Mouse (Mus musculus) heart, embryonic 11.5 days (tissue): ENCODE measurements around the gene Ccnc. TPM values are rescaled to one million over a fixed set of nuclear protein-coding genes. Genes with fewer than 3 reads are reported as not detected.

Experiments used
- ATAC-seq: fragments of 200-750 bp; cut with Nextera tagmentation; replicated peaks from 2 replicates; pipeline ENCODE4 v1.8.0; 2017; ENCODE audit warnings: moderate library complexity; ENCODE audit not compliant: insufficient number of reproducible peaks, low FRiP score, low TSS enrichment
- H3K27ac ChIP-seq: fragments of 300-500 bp; sonication (generic); 2 replicates; pipeline ENCODE4 v1.5.1; 2014; ENCODE audit warnings: mild to moderate bottlenecking, low read depth, low read length
- H3K27me3 ChIP-seq: fragments of 300-500 bp; sonication (generic); 2 replicates; pipeline ENCODE4 v1.6.1; 2014; ENCODE audit warnings: mild to moderate bottlenecking, low read length, mixed read lengths; ENCODE audit not compliant: control insufficient read depth, insufficient read depth
- H3K36me3 ChIP-seq: fragments of 300-500 bp; sonication (generic); 2 replicates; pipeline ENCODE4 v1.6.1; 2014; ENCODE audit warnings: mild to moderate bottlenecking, low read length, moderate library complexity, mixed read lengths; ENCODE audit not compliant: control insufficient read depth, insufficient read depth
- H3K4me1 ChIP-seq: fragments of 300-500 bp; sonication (generic); 2 replicates; pipeline ENCODE4 v1.6.1; 2014; ENCODE audit warnings: low read length; ENCODE audit not compliant: control insufficient read depth, insufficient read depth
- H3K4me2 ChIP-seq: fragments of 300-500 bp; sonication (generic); 2 replicates; pipeline ENCODE4 v1.6.1; 2014; ENCODE audit warnings: mild to moderate bottlenecking, moderate library complexity
- H3K4me3 ChIP-seq: fragments of 300-500 bp; sonication (generic); 2 replicates; pipeline ENCODE4 v1.5.1; 2014; ENCODE audit warnings: low read depth, low read length
- H3K9ac ChIP-seq: fragments of 300-500 bp; sonication (generic); 2 replicates; pipeline ENCODE4 v1.6.1; 2014; ENCODE audit warnings: mild to moderate bottlenecking, low read depth, low read length, moderate library complexity
- H3K9me3 ChIP-seq: fragments of 300-500 bp; sonication (generic); replicated peaks from 2 replicates; pipeline ENCODE4 v1.6.1; 2016; ENCODE audit warnings: low read length; ENCODE audit not compliant: control insufficient read depth
- WGBS: fragments of 180-500 bp; shearing (Covaris S2); extraction: QIAGEN DNeasy Blood & Tissue Kit; methylation state at CpG from one replicate; pipeline ENCODE4 v1.1.7; 2014; ENCODE audit not compliant: insufficient replicate concordance; 5-methylcytosine and 5-hydroxymethylcytosine counted together
- polyA plus RNA-seq: library from polyadenylated mRNA; unstranded; fragments of >200 nt; fragmentation: Nextera tagmentation; extraction: Ambion mirVana; gene quantifications from 2 replicates; pipeline ENCODE4 v1.2.1, GENCODE M21; 2014

Gene Ccnc
- polyA plus RNA-seq, 1 experiment from 2014 or later: 31.0 TPM

DNA sequence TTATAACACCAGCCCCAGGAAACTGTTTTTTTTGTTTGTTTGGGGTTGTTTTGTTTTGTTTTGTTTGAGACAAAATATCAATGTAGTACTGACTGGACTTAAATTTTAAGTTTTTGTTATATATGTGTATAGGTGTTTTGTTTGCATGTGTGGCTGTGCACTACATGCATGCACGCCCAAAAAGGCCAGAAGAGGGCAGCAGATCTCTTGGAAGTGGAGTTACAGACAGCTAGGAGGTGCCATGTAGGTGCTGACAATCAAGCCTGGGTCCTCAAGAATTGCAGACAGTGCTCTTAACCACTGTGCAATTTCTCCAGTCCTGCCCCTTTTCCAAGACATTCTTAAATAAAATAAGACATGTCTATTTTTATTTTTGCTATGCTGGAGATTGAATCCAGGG, 31.4 kb downstream of the Ccnc start:
- 48% methylated on average over 1 of the region's 1 CpGs for WGBS
- no peaks in the 10 kb centered on the region for H3K4me1 ChIP-seq
- no peak overlapping the region for H3K27ac ChIP-seq
- H3K9ac ChIP-seq: no peak overlapping the region
- ATAC-seq: no peak
- no peak overlapping the region for H3K4me3 ChIP-seq
- H3K27me3 ChIP-seq: no peaks in the 10 kb centered on the region
- H3K36me3 ChIP-seq: peaks cover 5% of the 10 kb centered on the region
- H3K9me3 ChIP-seq: peaks cover 4% of the 10 kb centered on the region
- no peak overlapping the region for H3K4me2 ChIP-seq

DNA sequence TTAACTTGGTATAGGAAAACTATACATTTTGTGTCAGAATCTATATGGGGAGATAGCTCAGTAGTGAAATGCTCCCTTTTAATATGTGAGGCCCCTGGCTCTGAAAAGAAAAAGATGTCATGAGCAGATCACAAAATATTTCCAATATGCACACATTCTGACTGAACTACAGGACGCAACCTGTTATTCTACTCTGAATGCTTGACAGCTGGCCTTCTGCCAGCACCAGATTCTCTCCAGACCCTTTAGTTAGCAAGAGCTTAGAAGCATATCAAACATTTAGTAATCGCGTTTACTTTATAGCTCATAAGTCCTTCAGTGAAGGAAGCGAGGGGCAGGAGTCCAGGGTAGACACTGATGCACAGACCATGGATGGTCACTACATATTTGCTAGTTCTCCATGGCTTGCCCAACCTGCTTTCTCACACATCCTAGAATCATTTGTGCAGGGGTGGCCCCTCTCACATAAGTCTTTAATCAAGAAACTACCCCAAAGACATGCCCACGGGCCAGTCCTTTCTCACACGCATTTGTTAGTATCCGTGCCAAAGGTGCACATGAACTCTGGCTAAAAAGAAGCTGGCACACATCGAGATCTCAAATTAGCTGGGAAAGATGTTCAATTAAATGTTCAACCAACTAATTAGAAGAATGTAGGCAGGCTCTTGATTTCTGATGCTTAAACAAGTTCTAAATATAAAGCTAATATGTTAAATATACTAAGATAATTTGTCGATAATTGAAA, 34.1 kb downstream of the Ccnc start:
- Histone ChIP-seq H3K9ac (no peak overlapping the region), H3K27me3 (no peaks in the 10 kb centered on the region), H3K4me3 (no peak overlapping the region), H3K27ac (no peak overlapping the region), H3K36me3 (peaks cover 5% of the 10 kb centered on the region), H3K4me2 (no peak overlapping the region), H3K9me3 (peaks cover 4% of the 10 kb centered on the region), H3K4me1 (no peaks in the 10 kb centered on the region)
- 89% methylated on average over 9 of the region's 9 CpGs for WGBS
- no peak for ATAC-seq

DNA sequence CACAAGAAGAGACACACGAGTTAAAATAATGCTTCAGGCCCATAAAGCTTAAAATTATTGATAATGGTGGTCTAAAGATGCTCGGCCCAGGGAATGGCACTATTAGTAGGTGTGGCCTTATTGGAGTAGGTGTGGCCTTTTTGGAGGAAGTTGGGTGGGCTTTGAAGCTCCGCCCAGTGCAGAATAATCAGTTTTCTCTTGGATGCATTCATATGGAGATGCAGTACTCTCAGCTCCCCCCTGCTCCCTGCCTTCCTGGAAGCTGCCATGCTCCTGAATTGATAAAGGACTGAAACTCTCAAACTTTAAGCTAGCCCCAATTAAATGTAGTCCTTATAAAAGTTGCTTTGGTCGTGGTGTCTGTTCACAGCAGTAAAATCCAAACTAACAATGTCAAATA, 36.3 kb downstream of the Ccnc start:
- H3K4me2 ChIP-seq: no peak overlapping the region
- H3K27me3 ChIP-seq: no peaks in the 10 kb centered on the region
- no peak overlapping the region for H3K9ac ChIP-seq
- peaks cover 4% of the 10 kb centered on the region for H3K9me3 ChIP-seq
- ATAC-seq: no peak
- H3K36me3 ChIP-seq: peaks cover 5% of the 10 kb centered on the region
- H3K27ac ChIP-seq: no peak overlapping the region
- 73% methylated on average over 4 of the region's 4 CpGs for WGBS
- no peak overlapping the region for H3K4me3 ChIP-seq
- H3K4me1 ChIP-seq: no peaks in the 10 kb centered on the region

DNA sequence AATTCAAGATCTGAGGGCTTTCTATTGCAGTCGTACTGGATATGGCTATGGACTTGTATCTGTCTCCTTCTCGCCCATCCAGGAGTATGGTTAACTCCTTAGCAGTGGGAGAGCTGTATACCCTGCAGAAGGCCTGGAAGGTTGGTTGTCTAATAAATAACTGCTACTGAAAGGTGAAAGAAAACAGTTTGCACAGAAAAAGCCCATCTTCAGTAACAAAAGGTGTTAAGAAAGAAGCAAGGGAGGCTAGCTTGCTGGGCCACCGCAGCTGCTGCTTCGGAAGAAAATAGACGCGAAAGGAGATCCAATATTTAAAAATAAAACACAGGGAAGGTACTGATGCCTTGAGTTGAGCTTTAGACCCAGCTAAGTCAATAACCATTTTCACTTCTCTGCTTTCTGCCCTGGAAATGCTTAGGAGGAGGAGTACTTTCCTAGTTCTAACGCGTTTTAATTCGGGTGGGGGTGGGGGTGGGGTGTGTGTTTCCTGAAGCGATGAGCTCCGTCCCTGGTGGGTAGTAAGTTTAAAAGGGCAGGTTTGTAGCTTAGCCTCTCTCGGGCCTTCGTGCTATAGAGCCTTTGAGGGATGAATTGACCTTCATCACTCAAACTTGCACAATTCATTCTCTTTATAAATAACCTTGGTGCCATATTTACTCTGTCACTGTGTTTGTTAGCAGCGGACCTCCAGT, 38.8 kb downstream of the Ccnc start:
- ATAC-seq: no peak
- 26% methylated on average over 14 of the region's 14 CpGs for WGBS
- peak overlapping the region; percentile 81 for H3K9ac ChIP-seq

GRCm38 (mm10) chr4:21766863-21767304, 39.4 kb downstream of the Ccnc start, which contains the start of the genes Usp45 and Tstd3:
TSS of gene Usp45 (plus strand) at chr4:21767156.
TSS of gene Tstd3 (minus strand) at chr4:21767212.
- Histone ChIP-seq H3K4me2 (peak within 1 kb of the TSS; percentile 73), H3K4me3 (peak within 1 kb of the TSS; percentile 79), H3K9ac (peak within 1 kb of the TSS; percentile 81), H3K36me3 (no peaks in the 10 kb centered on the region), H3K9me3 (no peaks in the 10 kb centered on the region), H3K27ac (no peak within 1 kb of the TSS), H3K4me1 (no peaks in the 10 kb centered on the region), H3K27me3 (no peaks in the 10 kb centered on the region)
- peak; percentile 78 for ATAC-seq
- 4% methylated on average over 17 of the region's 17 CpGs for WGBS

More for the DNA sequence above, 38.8 kb downstream of the Ccnc start:
- H3K4me1 ChIP-seq: no peaks in the 10 kb centered on the region
- H3K27me3 ChIP-seq: no peaks in the 10 kb centered on the region
- H3K27ac ChIP-seq: no peak overlapping the region
- peak overlapping the region; percentile 73 for H3K4me2 ChIP-seq
- H3K4me3 ChIP-seq: peak overlapping the region; percentile 79
- no peaks in the 10 kb centered on the region for H3K9me3 ChIP-seq
- no peaks in the 10 kb centered on the region for H3K36me3 ChIP-seq

DNA sequence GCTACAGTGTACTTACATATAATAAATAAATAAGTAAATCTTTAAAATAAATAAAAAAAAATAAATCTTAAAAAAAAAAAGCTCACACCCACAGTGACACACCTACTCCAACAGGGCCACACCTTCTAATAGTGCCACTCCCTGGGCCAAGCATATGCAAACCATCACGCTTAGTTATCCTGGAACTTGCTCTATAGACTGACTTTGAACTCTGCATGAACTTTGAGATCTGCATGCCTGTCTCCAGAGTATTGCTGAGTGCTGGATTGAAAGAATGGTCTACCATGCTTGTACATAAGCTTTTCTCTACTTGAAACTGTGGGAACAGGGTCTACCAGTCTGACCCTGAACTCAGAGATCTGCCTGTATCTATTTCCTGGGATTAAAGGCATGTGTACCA, 43.6 kb downstream of the Ccnc start:
- Histone ChIP-seq H3K9ac (no peak overlapping the region), H3K27me3 (no peaks in the 10 kb centered on the region), H3K27ac (no peak overlapping the region), H3K36me3 (no peaks in the 10 kb centered on the region), H3K9me3 (no peaks in the 10 kb centered on the region), H3K4me1 (no peaks in the 10 kb centered on the region), H3K4me2 (no peak overlapping the region), H3K4me3 (no peak overlapping the region)
- 90% methylated on average over 1 of the region's 1 CpGs for WGBS
- ATAC-seq: no peak

DNA sequence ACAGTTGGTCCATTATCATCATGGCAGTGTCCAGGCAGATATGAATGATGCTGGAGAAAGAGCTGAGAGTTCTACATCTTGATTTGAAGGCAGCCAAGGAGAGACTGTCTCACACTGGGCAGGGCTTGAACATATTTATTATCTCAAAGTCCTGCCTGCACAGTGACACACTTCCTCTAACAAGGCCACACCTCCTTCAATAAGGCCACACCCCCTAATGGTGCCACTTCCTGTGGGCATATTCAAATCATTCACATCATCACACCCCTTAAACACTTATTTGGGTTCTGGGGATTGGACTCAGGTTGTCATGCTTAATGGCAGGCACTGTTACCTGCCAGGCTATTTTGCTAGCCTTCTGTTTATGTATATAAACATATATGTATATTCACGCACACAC, 44.8 kb downstream of the Ccnc start:
- Histone ChIP-seq H3K4me3 (no peak overlapping the region), H3K27ac (no peak overlapping the region), H3K9me3 (no peaks in the 10 kb centered on the region), H3K4me1 (peaks cover 2% of the 10 kb centered on the region; the same call in 1 of the 2 replicates), H3K27me3 (no peaks in the 10 kb centered on the region), H3K36me3 (no peaks in the 10 kb centered on the region), H3K9ac (no peak overlapping the region), H3K4me2 (no peak overlapping the region)
- ATAC-seq: no peak
- WGBS: 96% methylated on average over 1 of the region's 1 CpGs

DNA sequence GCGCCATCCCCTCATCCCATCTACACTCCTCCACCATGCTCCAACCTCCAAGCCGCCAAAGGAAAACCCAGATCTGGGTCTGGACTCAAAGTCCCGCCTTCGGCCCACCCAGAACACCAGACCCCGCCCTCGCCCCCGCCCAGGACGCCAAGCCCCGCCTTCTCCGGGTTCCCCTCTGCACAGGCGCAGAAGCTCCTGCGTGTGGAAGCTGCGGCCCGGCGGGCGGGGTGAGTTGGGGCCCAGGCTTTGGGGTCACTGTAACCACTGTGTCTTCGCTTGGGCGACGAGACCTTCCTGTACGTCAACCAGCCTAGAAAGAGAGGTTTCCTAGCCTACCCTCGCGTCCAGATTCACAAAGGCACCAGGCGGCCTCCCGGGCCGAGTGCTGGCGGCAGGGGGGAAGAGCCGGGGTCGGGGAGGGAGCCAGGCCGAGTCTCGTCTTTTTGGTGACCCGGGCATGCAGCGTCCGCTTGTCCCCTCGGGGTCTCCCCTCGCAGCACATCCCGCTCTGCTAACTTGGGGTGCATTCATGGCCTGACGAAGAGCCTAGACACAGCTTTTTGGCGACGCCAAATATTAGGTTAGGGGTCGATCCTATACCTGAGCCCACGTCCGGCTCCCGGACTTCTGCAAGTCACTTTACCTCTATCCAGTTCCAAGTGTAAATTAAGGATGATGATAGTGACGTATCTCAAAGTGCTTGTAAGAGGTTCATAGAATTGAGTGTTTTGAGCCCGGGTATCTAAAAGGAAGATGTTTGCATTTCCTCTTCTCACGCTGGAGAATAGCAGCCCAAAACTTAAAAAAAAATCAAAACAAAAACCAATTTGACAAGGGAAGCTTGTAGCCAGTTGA, 48.8 kb downstream of the Ccnc start:
- H3K9ac ChIP-seq: peak overlapping the region; percentile 80
- ATAC-seq: peak; percentile 95
- H3K9me3 ChIP-seq: no peaks in the 10 kb centered on the region
- peak overlapping the region; percentile 72 for H3K4me3 ChIP-seq
- peak overlapping the region; percentile 66 for H3K4me2 ChIP-seq
- no peaks in the 10 kb centered on the region; the same call in 1 of the 2 replicates for H3K36me3 ChIP-seq
- no peaks in the 10 kb centered on the region for H3K27me3 ChIP-seq
- H3K27ac ChIP-seq: no peak overlapping the region
- under 1% methylated on average over 46 of the region's 46 CpGs for WGBS
- H3K4me1 ChIP-seq: peaks cover 3% of the 10 kb centered on the region; the same call in 1 of the 2 replicates
